Mouse (Mus musculus) liver, postnatal 0 days (tissue): ENCODE results near the gene Pxn. TPM values are rescaled to one million over a fixed set of nuclear protein-coding genes. Genes with fewer than 3 reads are reported as not detected.

Source experiments
- ATAC-seq: fragments of 200-750 bp; cut with Nextera tagmentation; 2 replicates; pipeline ENCODE4 v1.8.0; 2017; ENCODE audit warnings: mild to moderate bottlenecking, moderate library complexity
- DNase-seq: peaks from one replicate; pipeline ENCODE4 v3.0.0-alpha.2; 2016
- H3K27ac ChIP-seq: fragments of 300-500 bp; sonication (generic); 2 replicates; pipeline ENCODE4 v1.5.1; 2014; ENCODE audit warnings: antibody characterized with exemption, moderate library complexity, mild to moderate bottlenecking, low read depth
- H3K27me3 ChIP-seq: fragments of 300-500 bp; sonication (generic); 2 replicates; pipeline ENCODE4 v1.6.1; 2014; ENCODE audit warnings: low read length, control low read depth, mixed read lengths; ENCODE audit not compliant: insufficient read depth
- H3K36me3 ChIP-seq: fragments of 300-500 bp; sonication (generic); replicated peaks from 2 replicates; pipeline ENCODE4 v1.6.1; 2014; ENCODE audit warnings: mild to moderate bottlenecking, control low read depth, low read length, moderate library complexity, mixed read lengths; ENCODE audit not compliant: insufficient read depth
- H3K4me1 ChIP-seq: fragments of 300-500 bp; sonication (generic); 2 replicates; pipeline ENCODE4 v1.6.1; 2014; ENCODE audit warnings: antibody characterized with exemption, mild to moderate bottlenecking, control low read depth; ENCODE audit not compliant: insufficient read depth
- H3K4me2 ChIP-seq: fragments of 300-500 bp; sonication (generic); 2 replicates; pipeline ENCODE4 v1.6.1; 2014; ENCODE audit warnings: low read depth, mild to moderate bottlenecking, low read length, moderate library complexity, mixed read lengths
- H3K4me3 ChIP-seq: fragments of 300-500 bp; sonication (generic); 2 replicates; pipeline ENCODE4 v1.5.1; 2014; ENCODE audit warnings: low read depth, low read length
- H3K9ac ChIP-seq: fragments of 300-500 bp; sonication (generic); replicated peaks from 2 replicates; pipeline ENCODE4 v1.6.1; 2014; ENCODE audit warnings: mild to moderate bottlenecking, moderate library complexity
- H3K9me3 ChIP-seq: fragments of 300-500 bp; sonication (generic); 2 replicates; pipeline ENCODE4 v1.6.1; 2016; ENCODE audit warnings: mild to moderate bottlenecking, control low read depth, low read length, mixed read lengths
- CTCF ChIP-seq: sonication (generic); IDR thresholded peaks from 2 replicates; pipeline ENCODE4 v1.5.1; 2016; ENCODE audit warnings: antibody characterized with exemption, low read depth
- EP300 ChIP-seq: IDR thresholded peaks from 2 replicates; pipeline ENCODE4 v1.6.1; 2016; ENCODE audit warnings: antibody characterized with exemption, low read depth, mild to moderate bottlenecking
- WGBS: fragments of 180-500 bp; shearing (Covaris S2); extraction: QIAGEN DNeasy Blood & Tissue Kit; methylation state at CpG from one replicate; pipeline ENCODE4 v1.1.7; 2014; ENCODE audit not compliant: insufficient replicate concordance; 5-methylcytosine and 5-hydroxymethylcytosine counted together
- polyA plus RNA-seq: library from polyadenylated mRNA; unstranded; fragments of >200 nt; fragmentation: Nextera tagmentation; extraction: Ambion mirVana; gene quantifications from 2 replicates; pipeline ENCODE4 v1.2.1, GENCODE M21; 2015

Gene Pxn
- polyA plus RNA-seq, 1 experiment from 2014 or later: 14.9 TPM

DNA sequence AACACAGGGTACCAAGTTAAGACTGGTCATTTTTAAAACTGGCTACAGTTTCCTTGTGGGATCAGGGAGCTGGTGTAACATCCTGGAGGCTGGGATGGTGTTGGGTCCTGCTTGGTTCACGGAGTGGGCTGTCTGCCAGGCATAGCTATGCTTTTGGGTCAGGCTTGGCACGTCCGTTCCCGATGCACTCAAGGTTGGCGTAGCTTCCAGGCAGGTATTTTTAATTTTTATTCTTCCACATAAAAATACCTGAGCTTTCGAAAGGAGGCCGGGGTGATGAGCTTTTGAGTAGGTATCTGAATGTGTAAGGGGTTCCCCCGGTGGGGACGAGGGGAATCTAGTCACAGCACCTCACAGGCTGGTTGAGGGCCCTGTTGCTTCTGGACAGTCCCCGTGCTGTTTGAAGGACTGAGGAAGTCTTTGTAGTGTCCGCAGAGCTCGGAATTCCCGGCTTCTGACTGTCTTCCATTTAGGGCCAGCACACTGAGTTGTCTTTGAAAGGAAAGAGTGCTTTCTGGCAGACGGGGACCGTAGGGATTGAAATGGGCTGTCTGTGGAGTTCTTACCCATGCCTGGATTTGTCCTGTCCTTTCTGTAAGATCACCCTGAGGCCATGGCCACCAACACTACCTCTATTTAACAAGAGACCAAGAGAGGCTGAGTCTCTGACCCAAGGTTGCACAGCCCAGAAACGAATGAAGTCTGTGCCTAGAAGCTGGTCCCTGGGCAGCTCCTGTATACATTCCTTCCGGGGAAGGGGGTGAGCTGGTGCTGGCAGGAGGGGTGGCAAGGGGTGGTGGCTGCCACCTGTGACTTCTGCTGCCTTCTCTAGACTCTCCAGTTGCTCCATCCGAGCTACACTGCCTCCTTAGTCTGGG, 1.7 kb downstream of the Pxn start:
- peaks cover 2% of the 10 kb centered on the region; the same call in 1 of the 2 replicates for H3K9me3 ChIP-seq
- no peak for DNase-seq
- peak overlapping the region; percentile 76 for H3K27ac ChIP-seq
- H3K4me3 ChIP-seq: peak overlapping the region; percentile 79
- H3K4me2 ChIP-seq: peak overlapping the region; percentile 95
- H3K4me1 ChIP-seq: peaks cover 40% of the 10 kb centered on the region
- H3K27me3 ChIP-seq: no peaks in the 10 kb centered on the region
- WGBS: 38% methylated on average over 18 of the region's 18 CpGs
- TF ChIP-seq CTCF: no peak
- no peak for ATAC-seq
- peak overlapping the region; percentile 89 for H3K9ac ChIP-seq
- peaks cover 6% of the 10 kb centered on the region; the same call in 1 of the 2 replicates for H3K36me3 ChIP-seq

DNA sequence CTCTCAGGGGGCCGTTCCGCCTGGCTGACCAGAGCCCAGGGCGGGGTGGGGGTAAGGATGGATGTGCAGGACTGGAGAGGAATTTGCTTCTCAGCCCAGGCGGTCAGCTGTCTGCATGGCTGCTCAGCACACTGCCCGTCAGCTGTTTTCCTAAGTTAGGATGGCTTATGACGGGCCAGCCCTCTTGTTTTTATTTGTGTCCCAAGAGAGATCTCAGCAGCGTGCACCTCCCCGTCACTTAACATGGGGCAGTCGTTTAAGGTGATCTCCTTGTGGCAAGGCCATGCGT, 2.3 kb downstream of the Pxn start:
- DNase-seq (no peak), ATAC-seq (no peak)
- Histone ChIP-seq H3K27ac (peak overlapping the region; percentile 76), H3K9ac (peak overlapping the region; percentile 89), H3K4me2 (peak overlapping the region; percentile 95), H3K4me1 (peaks cover 45% of the 10 kb centered on the region), H3K36me3 (peaks cover 6% of the 10 kb centered on the region; the same call in 1 of the 2 replicates), H3K4me3 (peak overlapping the region; percentile 79), H3K9me3 (peaks cover 2% of the 10 kb centered on the region; the same call in 1 of the 2 replicates), H3K27me3 (no peaks in the 10 kb centered on the region)
- TF ChIP-seq EP300 (no peak), CTCF (no peak)
- WGBS: 32% methylated on average over 10 of the region's 10 CpGs

DNA sequence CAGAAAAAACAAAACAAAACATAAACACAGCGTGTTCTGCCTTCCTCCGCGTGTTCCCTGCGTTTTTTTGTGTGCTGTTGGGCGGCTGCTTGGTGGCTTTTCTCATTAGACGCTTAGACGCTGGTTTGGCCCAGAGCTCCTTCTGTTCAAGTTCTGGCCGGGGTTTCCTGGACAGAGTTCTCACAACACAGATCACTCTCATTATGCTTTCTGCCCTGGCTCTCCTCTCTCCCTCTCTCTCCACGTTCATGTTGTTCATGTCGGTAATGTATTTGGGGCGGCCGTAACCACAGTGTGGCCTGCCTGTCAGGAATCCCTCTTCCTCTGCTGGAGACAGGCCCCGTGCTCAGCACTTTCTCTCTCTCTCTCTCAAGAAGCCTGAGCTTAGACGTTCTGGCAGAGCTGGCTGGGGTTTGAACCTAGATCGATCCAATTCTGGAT, 2.9 kb downstream of the Pxn start:
- Histone ChIP-seq H3K36me3 (peaks cover 6% of the 10 kb centered on the region; the same call in 1 of the 2 replicates), H3K27ac (peak overlapping the region; percentile 76), H3K9ac (peak overlapping the region; percentile 89), H3K4me1 (peaks cover 48% of the 10 kb centered on the region), H3K9me3 (peaks cover under 1% of the 10 kb centered on the region; the same call in 1 of the 2 replicates), H3K4me2 (peak overlapping the region; percentile 95), H3K4me3 (peak overlapping the region; percentile 79), H3K27me3 (no peaks in the 10 kb centered on the region)
- ATAC-seq: no peak
- DNase-seq: no peak
- TF ChIP-seq EP300 (no peak), CTCF (no peak)
- WGBS: 16% methylated on average over 15 of the region's 15 CpGs

DNA sequence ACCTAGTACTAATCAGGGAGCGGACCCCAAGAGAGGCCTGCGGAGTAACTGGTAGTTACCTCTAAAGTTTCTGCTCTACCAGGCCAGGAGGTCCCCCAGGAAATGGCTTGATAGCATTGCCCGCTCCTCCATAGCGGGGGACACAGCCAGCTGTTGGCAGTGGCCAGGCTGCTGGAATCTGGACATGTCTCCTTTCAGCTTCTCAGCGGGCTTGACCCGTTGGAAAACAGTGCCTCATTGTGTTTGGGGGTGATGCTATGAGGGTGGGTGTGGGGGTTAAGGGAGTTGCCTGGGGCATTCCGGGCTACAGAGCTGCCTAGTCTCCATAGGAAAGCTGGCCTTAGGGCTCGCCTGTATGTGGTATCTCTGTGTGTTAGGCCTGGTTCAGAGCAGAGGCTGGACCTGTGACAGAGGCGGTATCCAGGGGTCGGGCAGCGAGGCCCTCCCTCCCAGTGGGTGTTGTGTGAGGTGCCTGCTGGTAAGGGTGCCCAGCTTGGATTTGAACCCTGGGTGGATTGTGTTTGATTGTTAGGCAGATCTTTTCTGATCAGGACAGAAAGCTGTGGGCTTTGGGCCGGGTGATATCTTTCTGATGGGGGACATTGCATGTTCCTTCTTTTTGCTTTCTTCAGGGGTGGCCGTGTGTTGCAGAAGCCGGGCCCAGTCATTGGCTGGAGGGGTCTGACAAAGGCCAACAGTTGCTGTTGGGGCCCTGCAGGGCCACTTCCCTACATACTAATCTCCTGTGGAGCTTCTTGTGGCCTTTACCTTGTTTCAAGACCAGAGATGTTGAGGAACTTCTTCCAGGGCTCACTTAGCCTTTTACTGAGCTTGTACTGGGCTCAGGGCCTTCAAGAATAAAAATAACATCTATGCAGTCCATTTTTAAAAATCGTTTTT, 3.6 kb downstream of the Pxn start:
- ATAC-seq (no peak), DNase-seq (no peak)
- Histone ChIP-seq H3K4me3 (peak overlapping the region; percentile 79), H3K9ac (peak overlapping the region; percentile 89), H3K4me2 (peak overlapping the region; percentile 95), H3K36me3 (peaks cover 6% of the 10 kb centered on the region; the same call in 1 of the 2 replicates), H3K4me1 (peaks cover 55% of the 10 kb centered on the region), H3K9me3 (no peaks in the 10 kb centered on the region), H3K27me3 (no peaks in the 10 kb centered on the region), H3K27ac (peak overlapping the region; percentile 76)
- 47% methylated on average over 15 of the region's 15 CpGs for WGBS
- no peak for TF ChIP-seq EP300

DNA sequence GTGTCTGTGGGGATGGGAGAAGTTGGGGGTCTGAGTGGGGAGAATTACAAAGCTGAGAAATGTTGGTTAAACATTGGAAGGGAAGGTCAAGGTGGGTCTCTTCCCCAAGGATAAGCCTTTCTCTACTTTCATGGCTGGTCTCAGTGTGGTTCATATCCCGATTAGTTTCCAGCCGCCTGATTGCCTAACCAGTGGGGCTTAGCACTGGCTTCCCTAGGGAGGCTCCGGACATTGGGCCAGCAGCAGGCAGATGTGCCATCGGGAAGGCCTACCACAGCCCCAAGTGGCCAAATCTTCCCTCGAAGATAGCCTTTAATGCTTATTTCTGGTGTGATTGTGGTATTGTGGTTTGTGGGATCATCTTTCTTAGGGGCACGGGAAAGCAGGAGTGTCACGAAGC, 5.9 kb downstream of the Pxn start:
- H3K9ac ChIP-seq: no peak overlapping the region
- WGBS: 62% methylated on average over 7 of the region's 7 CpGs
- H3K9me3 ChIP-seq: no peaks in the 10 kb centered on the region
- H3K4me3 ChIP-seq: no peak overlapping the region
- H3K27me3 ChIP-seq: no peaks in the 10 kb centered on the region
- H3K27ac ChIP-seq: no peak overlapping the region
- H3K4me1 ChIP-seq: peaks cover 54% of the 10 kb centered on the region
- H3K36me3 ChIP-seq: peaks cover 6% of the 10 kb centered on the region; the same call in 1 of the 2 replicates
- DNase-seq (no peak), ATAC-seq (no peak)
- H3K4me2 ChIP-seq: no peak overlapping the region
- no peak for TF ChIP-seq EP300
- no peak for TF ChIP-seq CTCF

DNA sequence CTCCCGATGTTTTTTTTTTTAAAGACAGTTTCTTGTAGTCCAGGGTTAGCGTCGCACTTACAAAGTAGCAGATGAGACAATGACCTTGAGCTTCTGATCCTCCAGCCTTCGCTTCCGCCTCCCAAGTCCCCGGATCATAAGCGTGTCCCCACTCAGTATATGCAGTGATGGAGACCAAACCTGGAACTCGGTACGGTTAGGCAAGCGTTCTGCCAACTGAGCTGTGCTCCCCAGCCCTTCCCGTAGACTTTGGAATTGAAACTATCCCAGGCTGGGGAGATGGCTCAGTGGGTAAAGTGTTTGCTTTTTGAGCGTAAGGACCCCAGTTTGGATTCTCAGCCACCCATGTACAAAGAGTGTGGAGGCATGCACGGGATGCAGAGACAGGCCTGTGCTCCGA, 6.8 kb downstream of the Pxn start:
- Histone ChIP-seq H3K4me3 (no peak overlapping the region), H3K36me3 (peaks cover 6% of the 10 kb centered on the region; the same call in 1 of the 2 replicates), H3K27me3 (no peaks in the 10 kb centered on the region), H3K4me1 (peaks cover 49% of the 10 kb centered on the region), H3K27ac (peak overlapping the region; percentile 95), H3K4me2 (no peak overlapping the region; the same call in 1 of the 2 replicates), H3K9me3 (no peaks in the 10 kb centered on the region), H3K9ac (no peak overlapping the region)
- no peak for ATAC-seq
- 78% methylated on average over 14 of the region's 14 CpGs for WGBS
- TF ChIP-seq CTCF: no peak
- TF ChIP-seq EP300: no peak
- DNase-seq: no peak
